Mouse (Mus musculus) hindbrain, embryonic 10.5 days (tissue): ENCODE measurements at regions not wholly inside any gene's neighbourhood (a gene's known extent, or its start where the extent isn't known, plus 50 kb on each side); places are given as distances from the start of the nearest gene placed in this dataset.

ENCODE experiments used
- DNase-seq: peaks from one replicate; pipeline ENCODE4 v3.0.0-alpha.2; 2017; ENCODE audit warnings: low spot score
- H3K27ac ChIP-seq: fragments of 300-500 bp; sonication (generic); 2 replicates; pipeline ENCODE4 v1.5.1; 2016; ENCODE audit warnings: mild to moderate bottlenecking, moderate library complexity
- H3K27me3 ChIP-seq: fragments of 300-500 bp; sonication (generic); 2 replicates; pipeline ENCODE4 v1.6.1; 2016; ENCODE audit warnings: mild to moderate bottlenecking; ENCODE audit not compliant: poor library complexity, insufficient read depth, severe bottlenecking
- H3K36me3 ChIP-seq: fragments of 300-500 bp; sonication (generic); 2 replicates; pipeline ENCODE4 v1.6.1; 2016; ENCODE audit warnings: mild to moderate bottlenecking, moderate library complexity
- H3K4me1 ChIP-seq: fragments of 300-500 bp; sonication (generic); replicated peaks from 2 replicates; pipeline ENCODE4 v1.6.1; 2016; ENCODE audit warnings: mild to moderate bottlenecking
- H3K4me3 ChIP-seq: fragments of 300-500 bp; sonication (generic); 2 replicates; pipeline ENCODE4 v1.5.1; 2016; ENCODE audit warnings: mild to moderate bottlenecking, moderate library complexity
- H3K9me3 ChIP-seq: fragments of 300-500 bp; sonication (generic); 2 replicates; pipeline ENCODE4 v1.6.1; 2016; ENCODE audit warnings: mild to moderate bottlenecking, moderate library complexity
- WGBS: fragments of 180-500 bp; shearing (Covaris S2); methylation state at CpG from one replicate; pipeline ENCODE4 v1.1.7; 2016; 5-methylcytosine and 5-hydroxymethylcytosine counted together

DNA sequence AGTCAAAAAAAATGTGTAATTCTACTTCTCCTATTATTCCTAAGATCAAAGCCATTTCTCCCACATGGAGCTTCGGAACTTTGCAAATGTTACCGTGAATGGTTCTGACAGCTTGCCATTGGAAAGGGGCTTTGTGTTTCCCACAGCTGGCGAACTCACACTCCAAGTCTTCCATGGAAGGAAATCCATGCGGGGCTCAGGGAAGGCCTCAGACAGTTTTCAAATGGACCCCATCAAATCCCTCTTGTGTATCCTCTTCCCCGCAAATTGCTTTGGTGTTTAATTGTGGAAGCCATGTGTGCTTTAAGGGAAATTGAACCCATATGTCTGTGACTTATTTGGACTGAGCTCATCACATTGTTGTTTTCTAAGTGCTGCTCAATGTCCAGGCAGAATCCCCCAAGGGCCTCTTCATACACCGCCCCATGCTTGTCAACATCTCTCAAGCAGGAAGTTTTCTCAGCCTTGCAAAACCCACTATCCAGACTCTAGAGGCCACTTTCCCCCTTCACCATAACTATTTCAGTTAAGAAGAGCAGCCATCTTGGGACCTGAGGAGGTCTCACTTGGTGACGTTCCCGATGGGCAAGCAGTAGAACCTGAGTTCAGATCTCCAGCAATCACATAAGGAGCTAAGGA, 310.1 kb upstream of the Prkcq start:
- no peaks in the 10 kb centered on the region for H3K4me1 ChIP-seq
- DNase-seq = no peak
- H3K9me3 ChIP-seq = no peaks in the 10 kb centered on the region
- 72% methylated on average over 8 of the region's 8 CpGs for WGBS
- no peak overlapping the region for H3K4me3 ChIP-seq
- no peaks in the 10 kb centered on the region for H3K27me3 ChIP-seq
- no peaks in the 10 kb centered on the region for H3K36me3 ChIP-seq
- H3K27ac ChIP-seq = no peak overlapping the region

GRCm38 (mm10) chr2:10864451-10864850, 307.5 kb upstream of the Prkcq start:
- 85% methylated on average over 2 of the region's 2 CpGs for WGBS
- no peaks in the 10 kb centered on the region for H3K4me1 ChIP-seq
- DNase-seq = no peak
- no peak overlapping the region for H3K4me3 ChIP-seq
- no peaks in the 10 kb centered on the region for H3K27me3 ChIP-seq
- no peaks in the 10 kb centered on the region for H3K36me3 ChIP-seq
- H3K9me3 ChIP-seq = no peaks in the 10 kb centered on the region
- H3K27ac ChIP-seq = no peak overlapping the region

- H3K4me1 ChIP-seq = no peaks in the 10 kb centered on the region
- H3K9me3 ChIP-seq = no peaks in the 10 kb centered on the region
- H3K27me3 ChIP-seq = no peaks in the 10 kb centered on the region
- no peaks in the 10 kb centered on the region for H3K36me3 ChIP-seq
- no peak overlapping the region for H3K27ac ChIP-seq
- no peak for DNase-seq
- no peak overlapping the region for H3K4me3 ChIP-seq
- WGBS = 93% methylated on average over 4 of the region's 4 CpGs
Observed at GRCm38 (mm10) chr2:10874303-10874702, 297.6 kb upstream of the Prkcq start.

GRCm38 (mm10) chr2:10901926-10902325, 270.0 kb upstream of the Prkcq start:
- H3K27ac ChIP-seq = no peak overlapping the region
- DNase-seq = no peak
- no peaks in the 10 kb centered on the region for H3K36me3 ChIP-seq
- 90% methylated on average over 3 of the region's 3 CpGs for WGBS
- no peak overlapping the region for H3K4me3 ChIP-seq
- H3K4me1 ChIP-seq = no peaks in the 10 kb centered on the region
- no peaks in the 10 kb centered on the region for H3K27me3 ChIP-seq
- no peaks in the 10 kb centered on the region for H3K9me3 ChIP-seq

- no peak for DNase-seq
- no peak overlapping the region for H3K27ac ChIP-seq
- H3K4me3 ChIP-seq = no peak overlapping the region
- H3K4me1 ChIP-seq = peaks cover 6% of the 10 kb centered on the region
- H3K36me3 ChIP-seq = no peaks in the 10 kb centered on the region
- H3K9me3 ChIP-seq = no peaks in the 10 kb centered on the region
- H3K27me3 ChIP-seq = no peaks in the 10 kb centered on the region
Observed at GRCm38 (mm10) chr2:10919955-10920354, 252.0 kb upstream of the Prkcq start.

DNA sequence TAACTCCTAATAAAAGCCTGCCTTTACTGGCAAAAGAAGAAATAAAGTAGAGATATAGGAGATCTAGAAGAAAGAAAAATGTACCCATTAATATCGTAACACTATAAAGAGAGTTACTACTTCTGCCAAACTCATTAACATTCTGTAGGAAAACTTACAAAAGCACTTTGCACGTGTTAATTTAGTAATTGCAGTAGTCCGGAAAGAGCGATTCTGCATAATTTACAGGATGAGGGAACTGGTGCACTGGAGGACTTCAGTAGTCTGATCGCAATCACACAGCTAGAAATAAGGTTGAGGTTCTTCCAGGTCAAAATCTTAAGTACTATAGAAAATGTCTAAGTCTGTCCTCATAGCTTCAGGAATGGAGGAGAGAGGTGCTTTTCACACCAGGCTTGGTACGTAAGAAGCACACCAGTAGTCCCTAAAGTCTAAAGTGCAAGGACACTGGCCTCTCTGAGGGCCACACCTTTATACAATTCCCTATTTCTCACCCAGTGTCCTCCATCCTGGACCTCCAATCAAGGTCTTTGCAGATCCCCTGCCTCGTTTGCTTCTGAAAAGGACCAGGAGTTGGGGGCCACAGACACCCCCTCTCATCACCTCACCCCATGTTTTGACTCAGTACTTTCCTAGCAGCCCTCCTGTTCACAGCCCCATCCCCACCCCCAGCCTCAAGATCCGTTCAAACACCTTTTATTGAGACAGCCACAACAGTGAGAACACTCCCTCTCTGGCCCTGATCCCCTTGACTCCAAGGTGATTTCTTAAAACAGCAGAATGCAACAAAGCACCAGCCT, 251.0 kb upstream of the Prkcq start:
- Histone ChIP-seq H3K4me3 (no peak overlapping the region), H3K9me3 (no peaks in the 10 kb centered on the region), H3K36me3 (no peaks in the 10 kb centered on the region), H3K4me1 (peaks cover 6% of the 10 kb centered on the region), H3K27ac (no peak overlapping the region), H3K27me3 (no peaks in the 10 kb centered on the region)
- WGBS = 65% methylated on average over 8 of the region's 8 CpGs
- no peak for DNase-seq

GRCm38 (mm10) chr2:10921486-10922450, 250.1 kb upstream of the Prkcq start:
- peaks cover 6% of the 10 kb centered on the region for H3K4me1 ChIP-seq
- WGBS = 44% methylated on average over 13 of the region's 13 CpGs
- H3K9me3 ChIP-seq = no peaks in the 10 kb centered on the region
- H3K27me3 ChIP-seq = no peaks in the 10 kb centered on the region
- H3K4me3 ChIP-seq = no peak overlapping the region
- DNase-seq = no peak
- H3K36me3 ChIP-seq = no peaks in the 10 kb centered on the region
- H3K27ac ChIP-seq = no peak overlapping the region

- Histone ChIP-seq H3K4me1 (peaks cover 6% of the 10 kb centered on the region), H3K36me3 (no peaks in the 10 kb centered on the region), H3K4me3 (no peak overlapping the region), H3K9me3 (no peaks in the 10 kb centered on the region), H3K27ac (no peak overlapping the region), H3K27me3 (no peaks in the 10 kb centered on the region)
- 82% methylated on average over 4 of the region's 4 CpGs for whole genome bisulfite sequencing
- DNase-seq = no peak
Observed at GRCm38 (mm10) chr2:10923984-10924383, 247.9 kb upstream of the Prkcq start.

GRCm38 (mm10) chr2:10925361-10925760, 246.5 kb upstream of the Prkcq start:
- no peak overlapping the region for H3K27ac ChIP-seq
- H3K9me3 ChIP-seq = no peaks in the 10 kb centered on the region
- DNase-seq = no peak
- H3K4me1 ChIP-seq = peaks cover 6% of the 10 kb centered on the region
- no peak overlapping the region for H3K4me3 ChIP-seq
- no peaks in the 10 kb centered on the region for H3K27me3 ChIP-seq
- H3K36me3 ChIP-seq = no peaks in the 10 kb centered on the region
- WGBS = 75% methylated on average over 7 of the region's 7 CpGs

GRCm38 (mm10) chr2:10937405-10937804, 234.5 kb upstream of the Prkcq start:
- 81% methylated on average over 1 of the region's 1 CpGs for WGBS
- H3K4me1 ChIP-seq = no peaks in the 10 kb centered on the region
- H3K27ac ChIP-seq = no peak overlapping the region
- H3K9me3 ChIP-seq = no peaks in the 10 kb centered on the region
- H3K36me3 ChIP-seq = no peaks in the 10 kb centered on the region
- no peaks in the 10 kb centered on the region for H3K27me3 ChIP-seq
- H3K4me3 ChIP-seq = no peak overlapping the region
- DNase-seq = no peak

DNA sequence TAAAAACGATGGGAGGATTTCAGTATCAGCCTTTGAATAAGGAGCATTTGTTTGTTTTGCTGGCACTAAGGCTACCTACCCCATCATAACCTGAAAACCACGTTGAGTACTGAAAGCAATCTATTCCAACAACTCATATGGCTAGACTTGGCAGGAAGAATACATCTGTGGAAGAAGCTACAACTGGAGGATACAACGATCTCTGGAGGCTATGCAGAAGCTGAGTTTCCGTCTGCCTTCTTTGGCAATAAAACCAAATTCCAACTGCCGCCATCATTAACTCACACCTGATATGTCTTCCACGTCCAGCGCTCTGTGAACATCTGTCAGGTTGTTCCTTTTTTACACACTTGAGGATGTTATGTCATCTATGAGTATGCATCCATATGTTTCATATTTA, 206.7 kb upstream of the Prkcq start:
- WGBS = 82% methylated on average over 7 of the region's 7 CpGs
- no peak overlapping the region for H3K27ac ChIP-seq
- no peaks in the 10 kb centered on the region for H3K27me3 ChIP-seq
- DNase-seq = no peak
- H3K36me3 ChIP-seq = no peaks in the 10 kb centered on the region
- 0 out of 2 replicates have a peak, but pooled peaks cover 3% of the 10 kb centered on the region for H3K4me1 ChIP-seq
- no peaks in the 10 kb centered on the region for H3K9me3 ChIP-seq
- no peak overlapping the region for H3K4me3 ChIP-seq

DNA sequence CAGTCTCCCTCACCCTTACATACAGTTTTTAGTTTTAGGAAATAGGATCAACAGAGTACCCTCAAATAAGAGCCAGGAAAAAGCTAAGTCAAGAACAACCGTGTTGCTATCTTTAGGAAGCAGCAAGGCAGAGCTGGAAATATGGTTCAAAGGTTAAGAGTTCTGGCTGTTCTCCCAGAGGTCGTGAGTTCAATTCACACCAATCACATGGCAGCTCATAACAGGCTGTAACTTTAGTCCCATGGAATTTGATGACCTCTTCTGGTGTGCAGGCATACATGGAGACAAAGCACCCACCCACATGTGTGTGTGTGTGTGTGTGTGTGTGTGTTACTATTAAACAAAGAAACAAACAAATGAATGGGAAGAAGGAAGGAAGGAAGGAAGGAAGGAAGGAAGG, 205.0 kb upstream of the Prkcq start:
- Histone ChIP-seq H3K4me1 (0 out of 2 replicates have a peak, but pooled peaks cover 3% of the 10 kb centered on the region), H3K4me3 (no peak overlapping the region), H3K36me3 (no peaks in the 10 kb centered on the region), H3K27ac (no peak overlapping the region), H3K27me3 (no peaks in the 10 kb centered on the region), H3K9me3 (no peaks in the 10 kb centered on the region)
- WGBS = 71% methylated on average over 2 of the region's 2 CpGs
- no peak for DNase-seq
